Mouse (Mus musculus) yolk sac, embryonic 10.5 days (tissue): ENCODE data around the gene Flrt2.
A peak's percentile ranks its signal among the peaks of the same experiment; 100 is the strongest.
"Not testable (repeated sequence)": the region's sequence is repeated elsewhere in the genome, so short reads cannot be mapped to it uniquely, and the experiment has no call there.

ENCODE experiments used
- DNase-seq: peaks from one replicate; pipeline ENCODE4 v3.0.0-alpha.2; 2017; ENCODE audit warnings: low spot score

Flrt2 gene

DNA sequence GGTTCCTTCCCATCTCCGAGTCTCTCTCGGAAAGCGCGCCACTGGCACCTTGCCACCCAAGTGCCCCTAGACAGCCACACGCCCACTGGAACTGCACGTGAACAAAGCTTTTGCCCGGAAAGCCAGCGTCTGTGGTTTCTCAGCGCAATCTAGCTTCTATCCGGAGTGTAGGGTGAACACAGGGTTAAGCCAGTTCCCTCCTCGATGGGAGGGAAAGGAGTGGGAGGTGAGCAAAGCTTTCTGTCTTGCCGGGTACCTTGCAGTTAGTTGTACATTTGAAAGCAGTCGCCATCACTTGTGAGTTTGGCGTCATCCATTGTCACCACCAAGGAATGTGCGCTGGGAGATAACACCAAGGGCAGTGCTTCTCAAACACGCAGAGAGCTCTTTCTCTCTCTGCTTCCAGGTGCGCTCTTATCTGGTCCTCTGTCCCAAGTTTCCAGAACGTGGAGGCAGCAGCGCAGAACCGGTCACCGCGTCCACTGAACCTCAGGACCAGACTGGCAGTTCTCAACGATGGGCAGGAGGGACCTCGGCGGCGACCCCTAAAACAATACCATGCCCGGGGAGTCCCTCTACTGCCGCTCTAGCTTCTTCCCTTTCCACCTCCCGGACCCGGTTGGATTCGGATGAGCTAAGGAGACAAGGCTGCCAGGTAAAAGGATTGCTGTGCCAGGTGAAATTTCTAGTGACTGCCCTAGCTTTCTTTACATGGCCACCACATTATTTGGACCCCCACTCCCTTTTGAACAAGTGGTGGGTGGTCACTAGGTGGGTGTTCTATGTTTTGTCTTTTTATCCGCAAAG, at the start of gene Flrt2:
Gene Flrt2 (plus strand): TSS at position 266 of the 807 bp plus-strand sequence.
- peak; percentile 4 for DNase-seq

DNA sequence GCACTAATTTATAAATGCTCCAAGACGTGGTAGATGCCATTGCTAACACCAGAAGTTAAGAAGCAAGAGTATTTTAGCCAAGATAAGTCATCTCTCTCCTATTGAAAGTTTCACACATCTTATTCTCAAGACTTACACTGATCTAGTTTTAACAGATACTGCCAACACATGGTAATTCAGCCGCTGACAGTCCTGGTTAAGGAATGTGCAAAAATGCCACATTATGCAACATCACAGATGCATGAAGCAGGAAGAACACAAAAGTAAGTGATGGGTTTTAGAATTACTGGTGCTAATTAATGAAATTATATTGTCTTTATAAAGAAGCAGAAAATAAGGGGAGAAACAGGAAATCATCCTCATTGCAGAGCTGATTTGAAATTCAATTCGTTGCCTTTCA, 49.8 kb upstream of the Flrt2 start:
- no peak for DNase-seq

DNA sequence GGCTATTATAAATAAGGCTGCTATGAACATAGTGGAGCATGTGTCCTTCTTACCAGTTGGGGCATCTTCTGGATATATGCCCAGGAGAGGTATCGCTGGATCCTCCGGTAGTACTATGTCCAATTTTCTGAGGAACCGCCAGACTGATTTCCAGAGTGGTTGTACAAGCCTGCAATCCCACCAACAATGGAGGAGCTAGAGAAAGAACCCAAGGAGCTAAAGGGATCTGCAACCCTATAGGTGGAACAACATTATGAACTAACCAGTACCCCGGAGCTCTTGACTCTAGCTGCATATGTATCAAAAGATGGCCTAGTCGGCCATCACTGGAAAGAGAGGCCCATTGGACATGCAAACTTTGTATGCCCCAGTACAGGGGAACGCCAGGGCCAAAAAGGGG, 44.8 kb upstream of the Flrt2 start:
- DNase-seq = not testable (repeated sequence)

DNA sequence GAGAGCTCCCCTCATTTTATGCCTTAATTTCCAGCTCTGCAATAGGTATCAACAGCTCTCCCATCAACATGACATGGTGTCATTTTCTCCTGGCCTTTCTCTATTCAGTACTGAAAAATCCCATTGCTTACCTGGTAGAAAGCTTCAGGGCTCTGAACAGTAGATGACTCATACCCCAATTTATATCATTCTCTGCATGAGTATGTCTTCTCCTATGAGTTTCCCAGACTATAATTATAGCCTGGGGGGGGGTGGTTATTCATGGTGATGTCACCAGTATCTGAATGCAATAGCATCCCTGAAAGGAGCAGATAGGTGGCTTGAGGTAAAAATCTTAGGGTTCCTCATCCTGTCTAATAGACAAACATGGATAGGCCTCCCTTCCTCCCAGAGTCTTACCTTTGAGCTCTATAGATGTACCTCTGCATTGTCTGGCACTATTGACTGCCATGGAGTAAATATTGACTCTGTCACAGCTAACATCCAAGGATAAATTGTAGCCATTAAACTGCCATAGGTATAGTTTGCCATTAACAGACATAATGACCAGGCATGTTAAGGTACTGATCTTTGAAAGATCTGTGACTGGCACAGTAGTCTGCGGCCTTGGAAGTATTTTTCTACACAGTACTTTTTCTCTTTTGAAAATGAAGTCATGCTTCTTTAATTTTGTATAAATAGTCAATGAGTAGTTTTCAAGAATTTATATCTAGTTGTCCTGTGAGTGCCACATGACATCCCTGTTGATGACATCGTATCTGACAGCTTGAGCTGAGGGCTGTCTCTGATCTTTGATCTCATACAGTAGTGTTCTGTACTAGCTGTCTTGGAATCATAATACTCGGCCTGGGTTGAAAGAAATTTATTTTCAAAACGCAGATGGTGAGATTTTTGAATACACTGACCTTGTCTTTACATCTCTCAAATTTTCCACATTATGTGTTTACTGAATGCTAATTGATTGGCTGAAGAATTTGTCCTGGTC, 39.6 kb upstream of the Flrt2 start:
- DNase-seq = no peak

DNA sequence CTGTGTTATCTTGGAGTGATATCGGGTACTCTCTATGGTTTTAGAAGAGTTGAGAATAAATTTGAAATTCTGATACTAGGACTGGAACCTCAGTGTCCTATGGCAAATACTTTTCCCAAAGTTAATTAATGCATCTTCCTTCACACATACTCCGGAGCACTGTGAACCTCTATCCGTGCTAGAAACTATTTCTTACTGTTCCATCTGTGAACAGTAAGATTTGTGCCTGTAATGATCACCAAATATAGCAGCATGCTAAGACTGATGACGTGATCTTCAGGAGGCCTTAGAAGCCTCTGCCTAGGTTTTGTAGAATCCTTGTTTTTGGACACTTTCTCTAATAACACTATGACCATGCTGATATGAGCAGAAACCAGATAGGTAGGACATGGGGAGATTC, 35.4 kb upstream of the Flrt2 start:
- DNase-seq = no peak

- no peak for DNase-seq
Observed at GRCm38 (mm10) chr12:95667296-95667695, 24.7 kb upstream of the Flrt2 start.

- DNase-seq = no peak
Observed at GRCm38 (mm10) chr12:95675711-95676110, 16.3 kb upstream of the Flrt2 start.

DNA sequence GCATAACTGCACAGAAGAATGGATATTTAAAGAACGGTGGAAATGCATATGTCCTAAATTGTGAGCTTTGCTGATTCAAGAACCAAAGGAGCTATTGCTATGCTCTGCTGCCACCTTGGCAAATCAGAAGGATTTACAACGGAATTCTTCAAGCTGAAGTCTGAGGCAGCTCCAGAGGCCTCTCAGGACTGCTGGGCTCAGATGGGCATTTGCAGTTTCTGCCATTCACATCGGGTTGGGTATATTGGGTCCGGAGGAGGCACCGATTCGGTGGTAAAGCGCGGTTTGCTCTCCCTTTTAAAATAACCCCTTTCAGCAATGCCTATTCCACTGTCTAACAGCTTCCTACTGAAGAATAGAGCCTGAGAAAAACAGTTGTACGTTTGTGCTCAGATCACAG, 1.2 kb upstream of the Flrt2 start:
- DNase-seq = peak; percentile 16

GRCm38 (mm10) chr12:95692948-95693650, 1.1 kb downstream of the Flrt2 start:
- peak; percentile 2 for DNase-seq

GRCm38 (mm10) chr12:95693651-95694471, 1.8 kb downstream of the Flrt2 start:
- peak; percentile 12 for DNase-seq

DNA sequence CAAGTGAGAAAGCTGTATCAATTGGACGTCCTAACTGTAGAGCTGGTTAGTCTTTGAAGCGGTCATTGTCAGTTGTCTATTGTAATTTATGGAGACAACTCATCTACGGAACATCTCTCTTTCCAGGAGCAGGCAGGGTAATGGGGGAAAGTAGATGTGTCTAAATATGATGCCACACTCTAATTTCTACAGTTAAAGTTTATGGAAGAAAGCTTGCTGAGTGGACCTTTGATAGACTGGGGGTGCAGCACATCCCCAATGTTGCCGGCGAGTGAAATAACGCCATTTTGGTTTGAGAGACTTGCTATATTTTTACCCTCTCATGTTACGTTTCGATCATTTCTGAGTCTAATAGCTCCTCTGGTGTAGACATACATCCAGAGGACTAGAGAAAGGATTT, 2.5 kb downstream of the Flrt2 start:
- peak; percentile 1 for DNase-seq

- peak; percentile 83 for DNase-seq
Observed at GRCm38 (mm10) chr12:95694991-95695833, 3.2 kb downstream of the Flrt2 start.

DNA sequence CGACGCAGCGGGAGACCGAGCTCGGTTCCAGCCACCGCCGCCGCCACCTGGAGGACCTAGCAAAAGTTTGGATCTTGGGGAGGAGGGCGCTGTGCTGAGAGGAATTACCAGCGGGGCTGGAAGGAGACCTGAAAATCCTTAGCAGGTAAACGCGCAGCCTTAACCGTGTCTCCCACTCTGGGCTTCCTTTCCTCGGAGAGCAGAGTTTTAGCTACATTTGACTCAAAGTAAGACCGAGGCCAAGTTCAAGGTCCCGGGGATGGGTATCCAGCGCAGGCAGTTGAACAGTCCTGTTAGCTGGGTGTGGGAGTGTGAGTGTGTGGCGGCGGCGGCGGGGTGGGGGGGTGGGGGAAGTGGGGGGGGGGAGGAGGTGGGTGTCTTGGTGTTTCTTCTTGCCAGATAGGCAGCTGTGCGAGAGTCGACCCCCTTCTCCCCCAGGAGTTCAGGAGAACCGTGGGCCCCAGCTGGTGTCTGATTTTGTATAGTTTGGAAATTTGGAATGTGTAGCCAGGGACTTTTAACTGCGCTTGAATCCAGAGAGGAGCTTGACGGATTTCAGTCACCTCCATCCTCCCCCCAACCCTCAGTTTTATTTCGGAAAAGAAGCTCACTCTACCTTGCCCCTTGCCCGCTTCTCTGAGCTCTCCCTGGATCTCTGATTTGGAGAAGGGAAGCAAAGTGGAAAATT, 4.0 kb downstream of the Flrt2 start:
- no peak for DNase-seq

- peak; percentile 1 for DNase-seq
Observed at GRCm38 (mm10) chr12:95696522-95697025, 4.5 kb downstream of the Flrt2 start.

- no peak for DNase-seq
Observed at GRCm38 (mm10) chr12:95698556-95698955, 6.5 kb downstream of the Flrt2 start.

- no peak for DNase-seq
Observed at GRCm38 (mm10) chr12:95700746-95701145, 8.7 kb downstream of the Flrt2 start.

DNA sequence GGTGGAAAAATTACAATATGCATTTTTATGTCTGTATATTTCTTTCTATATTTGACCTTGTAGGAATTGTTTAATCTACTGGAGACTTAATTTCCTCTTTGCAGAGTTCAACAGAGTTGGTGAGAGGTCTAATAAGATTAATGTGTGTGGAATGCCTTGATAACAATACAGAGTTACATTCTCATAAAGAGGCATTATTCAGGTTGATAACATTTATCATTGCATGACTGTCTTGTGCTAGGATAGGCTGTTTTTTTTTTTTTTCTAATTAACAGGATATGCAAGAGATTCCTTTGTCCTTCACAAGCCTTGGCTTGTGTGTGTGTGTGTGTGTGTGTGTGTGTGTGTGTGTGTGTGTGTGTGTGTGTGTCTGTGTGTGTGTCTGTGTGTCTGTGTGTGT, 9.6 kb downstream of the Flrt2 start:
- no peak for DNase-seq

GRCm38 (mm10) chr12:95705006-95705405, 13.0 kb downstream of the Flrt2 start:
- no peak for DNase-seq

DNA sequence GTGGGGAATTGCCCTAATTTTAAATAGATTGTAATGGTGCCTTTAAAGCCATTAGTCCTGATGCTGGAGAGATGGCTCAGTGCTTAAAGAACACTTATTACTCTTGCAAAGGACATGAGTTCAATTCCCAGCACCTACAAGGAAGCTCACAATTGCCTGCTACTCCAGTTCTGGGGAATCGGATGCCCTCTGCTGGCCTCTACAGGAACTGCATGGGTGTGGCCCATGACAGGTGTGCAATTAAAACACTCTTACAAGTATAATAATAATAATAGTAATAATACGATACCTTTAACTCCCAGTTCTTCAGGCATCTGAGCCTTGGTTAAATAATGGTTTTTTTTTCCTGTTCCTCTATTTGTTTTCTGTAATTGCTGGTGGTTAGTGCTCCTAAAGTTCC, 31.2 kb downstream of the Flrt2 start:
- DNase-seq = no peak

DNA sequence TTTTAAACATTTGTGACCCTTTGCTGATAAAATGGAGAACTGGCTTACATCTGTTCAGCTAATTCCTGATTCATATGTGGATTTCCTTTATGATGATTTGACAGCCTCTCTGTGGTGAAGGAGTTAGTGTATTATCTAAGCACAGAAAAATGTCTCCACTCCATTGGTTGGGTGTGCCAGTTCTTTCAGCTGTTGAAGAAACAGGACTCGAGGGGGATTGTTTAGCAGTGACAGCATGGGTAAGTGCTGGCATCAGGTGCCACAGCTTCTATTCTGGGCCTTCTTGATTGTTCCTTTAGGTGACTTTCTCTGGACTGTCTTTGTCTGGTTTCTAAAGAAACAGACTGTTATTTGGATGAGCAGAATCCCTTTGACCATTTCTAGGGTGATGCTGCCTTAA, 42.0 kb downstream of the Flrt2 start:
- DNase-seq = no peak
